Comparison of ENCODE assay signal across 18 mouse cellular contexts in the genomic region with DNA sequence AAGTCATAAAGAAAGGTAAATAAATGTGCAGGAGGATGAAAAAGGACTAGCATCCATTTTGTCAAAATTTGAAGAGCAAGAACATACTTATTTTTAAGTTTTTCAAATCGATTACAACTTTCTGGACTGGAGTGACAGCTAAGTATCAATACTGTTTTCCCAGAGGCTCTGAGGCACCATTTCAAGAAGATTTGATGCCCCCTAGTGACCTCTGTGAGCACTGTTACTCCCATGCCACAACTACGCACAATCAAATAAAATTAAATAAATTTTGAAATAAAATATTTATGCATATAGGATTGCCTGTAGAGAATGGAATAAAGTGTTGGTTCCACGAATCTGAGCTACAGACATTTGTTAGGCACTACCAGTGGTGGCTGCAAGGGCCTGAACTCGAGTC.
DNase-seq lines count a peak whose midpoint lies in the region; TF ChIP-seq lines count a peak whose summit lies in the region.
"Had no signal": no experiment of that assay in that cellular context is flagged by ENCODE, and none has a peak within 500 bp of the region (broad histone marks: within the 10 kb centered on the region; RNA-seq: fewer than 3 reads in every experiment).

No protein-coding gene starts in this region.

- no peaks in the 10 kb centered on the region for H3K4me1 ChIP-seq in E14TG2a.4 (replicated peaks; ENCODE audit: low read depth, low read length)
- H3K4me1 ChIP-seq: embryonic facial prominence, embryonic 13.5 days; forebrain, embryonic 10.5 days; hindbrain, embryonic 12.5 days; limb, embryonic 10.5 days; liver, embryonic 12.5 days; lung, embryonic 15.5 days had no signal

- DNase-seq in left cerebral cortex, adult 2 months (ENCODE audit: extremely low spot score in 1 of 2, low spot score in 2 of 2) = no peak
- no peak for DNase-seq in left cerebral cortex, adult 18-20 months (ENCODE audit: low spot score in 2 of 2)
- peak; percentile 28 for DNase-seq in A20 (ENCODE audit: low read depth, low spot score)
- DNase-seq in embryo, embryonic 10 days (ENCODE audit: low spot score) = peak; percentile 16
- DNase-seq in spleen, postnatal 36 days (ENCODE audit: low spot score in 2 of 2) = no peak
- no peak for DNase-seq in frontal cortex, postnatal 36 days (ENCODE audit: low spot score in 2 of 2)
- DNase-seq: adrenal gland, adult 2 months; cerebellum, adult 8-10 months; heart, adult 11 months; kidney, postnatal 14 days had no signal

- H3K36me3 ChIP-seq in E14TG2a.4 (ENCODE audit: insufficient read depth, low read length) = no peaks in the 10 kb centered on the region
- H3K36me3 ChIP-seq: embryonic facial prominence, embryonic 13.5 days; forebrain, embryonic 10.5 days; hindbrain, embryonic 12.5 days; limb, embryonic 10.5 days; liver, embryonic 12.5 days; lung, embryonic 15.5 days had no signal

- peak; percentile 43; the same call in 1 of the 2 replicates for TF ChIP-seq CTCF in left cerebral cortex, adult 2 months (IDR thresholded peaks at IDR 0.05)
- peak; percentile 18 for TF ChIP-seq CTCF in E14TG2a.4 (conservative IDR thresholded peaks at IDR 0.05; ENCODE audit: low read length)

- H3K27ac ChIP-seq in left cerebral cortex, adult 2 months = no peak overlapping the region
- H3K27ac ChIP-seq: embryonic facial prominence, embryonic 13.5 days; forebrain, embryonic 10.5 days; hindbrain, embryonic 12.5 days; limb, embryonic 10.5 days; liver, embryonic 12.5 days; lung, embryonic 15.5 days had no signal

- intact Hi-C loops in left cerebral cortex, adult 2 months (cut with DNase I) = no loop called here

- H3K4me3 ChIP-seq in left cerebral cortex, adult 2 months = no peak overlapping the region
- H3K4me3 ChIP-seq in E14TG2a.4 (replicated peaks; ENCODE audit: low read length) = no peak overlapping the region
- H3K4me3 ChIP-seq: embryonic facial prominence, embryonic 13.5 days; forebrain, embryonic 10.5 days; hindbrain, embryonic 12.5 days; limb, embryonic 10.5 days; liver, embryonic 12.5 days; lung, embryonic 15.5 days; myocyte had no signal

- no peaks in the 10 kb centered on the region for H3K9me3 ChIP-seq in E14TG2a.4 (ENCODE audit: low read length)
- H3K9me3 ChIP-seq: embryonic facial prominence, embryonic 13.5 days; forebrain, embryonic 10.5 days; hindbrain, embryonic 12.5 days; limb, embryonic 10.5 days; liver, embryonic 12.5 days; lung, embryonic 15.5 days had no signal

- no peaks in the 10 kb centered on the region for H3K27me3 ChIP-seq in E14TG2a.4 (ENCODE audit: insufficient read depth, low read length)
- H3K27me3 ChIP-seq: embryonic facial prominence, embryonic 13.5 days; hindbrain, embryonic 12.5 days; liver, embryonic 12.5 days; lung, embryonic 15.5 days had no signal

Comparison
In these comparisons a context has a peak if more than half of its experiments do, and no peak if none do; other contexts are left out.
1. DNase-seq: peak in A20 (single experiment) and embryo, embryonic 10 days (single experiment); none in left cerebral cortex, adult 2 months (0 of 2), left cerebral cortex, adult 18-20 months (0 of 2), spleen, postnatal 36 days (0 of 2) and frontal cortex, postnatal 36 days (0 of 2).